Mouse (Mus musculus): ENCODE measurements around the gene Shld1.

Shld1 gene

DNA sequence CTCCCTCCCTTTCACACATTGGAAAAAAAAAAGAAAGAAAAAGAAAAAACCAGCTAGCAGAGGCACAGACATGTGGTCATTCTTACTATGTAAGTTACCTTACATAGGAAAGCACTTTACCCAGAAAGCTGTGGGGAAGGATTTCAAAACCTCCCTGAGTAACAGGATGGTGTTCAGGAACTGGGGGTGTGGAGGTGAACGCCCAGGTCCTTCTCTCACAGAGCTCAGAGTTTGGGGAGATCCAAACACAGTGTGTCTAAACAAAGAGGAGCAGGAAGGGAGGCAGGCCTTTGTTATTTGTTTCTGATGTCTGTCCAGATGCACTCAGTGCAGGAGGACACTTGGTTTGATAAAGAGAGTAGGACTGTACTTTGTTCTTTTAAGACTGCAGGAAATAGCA, 5.6 kb downstream of the Shld1 start:
- DNase-seq (ENCODE audit: low read depth) = no peak

DNA sequence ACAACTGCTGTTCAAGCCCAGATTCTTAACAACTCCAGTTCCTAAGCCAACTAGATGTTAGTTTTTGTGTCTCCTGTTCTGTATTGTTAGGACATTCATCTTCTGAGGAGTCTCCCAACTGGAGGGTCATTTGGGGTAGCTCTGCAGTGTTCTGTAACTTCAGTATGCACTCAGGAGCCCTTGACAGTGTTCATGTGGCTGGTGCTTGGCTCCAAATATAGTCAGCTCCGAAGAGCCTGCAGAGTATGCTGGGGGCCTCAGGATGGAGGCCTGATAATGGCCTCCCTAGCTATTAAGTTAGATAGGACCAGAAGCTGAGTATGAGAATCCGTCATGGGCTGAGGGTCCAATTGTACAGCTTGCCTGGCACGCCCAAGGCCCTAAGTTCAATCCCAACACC, 7.2 kb downstream of the Shld1 start:
- no peak for DNase-seq (ENCODE audit: low read depth)

DNA sequence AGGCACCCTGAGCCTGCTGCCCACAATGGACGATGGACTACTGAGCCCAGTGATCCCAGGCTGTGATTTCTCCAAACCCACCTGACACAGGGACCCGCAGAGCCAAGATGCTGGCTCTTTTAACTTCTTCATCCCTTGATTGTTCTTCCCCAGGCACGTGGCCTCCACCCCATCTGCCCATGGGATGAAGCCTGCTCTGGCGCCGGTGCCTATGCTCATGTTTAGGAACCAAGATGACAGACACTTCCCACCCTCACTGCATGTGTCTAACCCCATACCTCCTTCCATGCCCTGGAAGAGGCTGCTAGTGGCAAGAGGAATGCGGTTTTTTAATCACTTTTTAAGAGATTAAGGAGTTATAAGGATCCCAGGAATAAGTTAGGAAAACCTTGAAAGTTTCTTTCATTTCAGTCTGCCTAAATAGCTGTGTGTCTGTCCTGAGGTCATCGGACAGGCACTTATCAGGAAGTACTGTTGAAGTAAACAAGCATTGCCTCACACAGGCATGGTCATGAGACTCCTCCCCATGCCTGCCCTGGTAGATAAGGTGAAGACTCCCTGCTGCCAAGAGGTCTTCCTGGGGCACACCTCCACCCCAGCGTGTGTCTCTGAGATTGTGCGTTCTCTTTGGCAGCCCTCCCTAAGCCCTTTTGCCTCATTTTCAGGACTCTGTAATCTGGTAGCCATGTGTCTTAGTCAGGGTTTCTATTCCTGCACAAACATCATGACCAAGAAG, 8.8 kb downstream of the Shld1 start:
- DNase-seq (ENCODE audit: low read depth) = no peak

DNA sequence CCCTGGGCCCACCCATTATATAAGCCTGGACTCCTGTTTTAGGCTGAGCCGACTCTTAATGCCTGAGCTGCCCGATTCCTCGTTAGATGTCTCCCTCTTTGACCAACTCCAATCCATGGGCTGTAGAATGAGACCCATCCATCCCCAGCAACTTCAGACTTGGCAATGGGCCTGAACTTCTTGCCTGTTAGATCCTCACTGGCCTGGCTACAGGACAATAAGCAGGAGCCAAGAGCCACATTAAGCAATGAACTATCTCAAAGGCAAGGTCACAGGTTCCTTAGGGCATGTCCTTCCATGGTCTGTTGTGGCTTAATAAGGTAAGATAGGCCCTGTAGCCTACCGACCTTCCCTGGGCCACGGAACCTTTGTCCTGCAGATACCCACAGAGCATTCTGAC, 9.8 kb downstream of the Shld1 start:
- no peak for DNase-seq (ENCODE audit: low read depth)

DNA sequence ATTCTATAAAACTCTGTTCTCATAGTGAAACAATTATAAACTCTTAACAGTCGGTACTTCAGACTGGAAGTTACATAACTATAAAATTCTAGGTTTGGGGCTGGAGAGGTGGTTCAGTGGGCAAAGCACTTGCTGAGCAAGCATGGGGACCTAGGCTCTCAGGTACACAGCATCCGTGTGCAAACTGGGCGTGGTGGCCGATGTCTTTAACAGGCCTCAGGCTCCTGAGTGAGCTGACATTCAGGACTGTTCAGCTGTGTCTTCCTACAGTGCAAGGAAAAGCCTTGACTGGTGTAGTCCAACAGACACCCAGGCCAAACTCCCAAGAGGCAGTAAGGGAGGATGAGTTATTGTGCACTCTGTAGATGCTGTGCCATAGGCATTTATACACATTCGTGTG, 10.5 kb downstream of the Shld1 start:
- no peak for DNase-seq (ENCODE audit: low read depth)

DNA sequence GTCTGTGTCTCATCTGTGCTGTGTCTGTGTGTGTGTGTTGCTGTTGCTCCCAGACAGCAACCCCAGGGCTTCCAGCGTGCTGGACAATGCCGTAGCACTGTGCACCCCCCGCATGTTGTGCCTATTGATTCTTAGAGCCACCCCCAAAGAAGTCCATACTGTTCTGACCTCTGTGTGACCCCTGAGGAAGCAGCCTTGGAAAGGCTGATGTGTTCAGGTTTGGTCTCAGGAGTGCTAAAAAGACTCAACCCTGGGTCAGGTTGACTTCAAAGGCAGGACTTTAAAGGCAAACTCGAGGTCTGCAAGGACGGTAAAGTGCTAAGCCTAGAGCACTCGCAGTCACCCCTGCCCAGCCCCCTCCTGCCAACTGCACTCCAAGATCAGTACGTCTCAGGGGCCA, 11.0 kb downstream of the Shld1 start:
- DNase-seq (ENCODE audit: low read depth) = no peak

DNA sequence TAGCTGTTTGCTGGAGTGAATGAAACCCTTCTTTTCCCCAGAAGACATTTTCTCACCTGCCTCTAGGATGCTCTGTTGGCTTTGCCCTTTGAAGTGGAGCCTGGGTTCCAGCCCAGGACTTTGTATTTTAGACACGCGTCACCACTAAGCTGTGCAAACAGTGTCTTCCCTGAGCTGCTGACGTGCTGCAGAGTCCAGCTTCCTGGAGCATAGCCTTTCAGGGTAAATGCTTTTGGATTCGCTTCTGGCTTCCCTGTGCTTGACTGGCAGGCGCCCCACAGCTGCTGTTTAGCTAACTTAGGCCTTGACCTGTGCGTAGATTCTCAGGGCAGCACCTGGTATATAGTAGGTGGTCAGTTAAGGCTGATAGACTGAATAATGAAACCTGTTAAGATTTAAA, 11.7 kb downstream of the Shld1 start:
- DNase-seq (ENCODE audit: low read depth) = no peak

DNA sequence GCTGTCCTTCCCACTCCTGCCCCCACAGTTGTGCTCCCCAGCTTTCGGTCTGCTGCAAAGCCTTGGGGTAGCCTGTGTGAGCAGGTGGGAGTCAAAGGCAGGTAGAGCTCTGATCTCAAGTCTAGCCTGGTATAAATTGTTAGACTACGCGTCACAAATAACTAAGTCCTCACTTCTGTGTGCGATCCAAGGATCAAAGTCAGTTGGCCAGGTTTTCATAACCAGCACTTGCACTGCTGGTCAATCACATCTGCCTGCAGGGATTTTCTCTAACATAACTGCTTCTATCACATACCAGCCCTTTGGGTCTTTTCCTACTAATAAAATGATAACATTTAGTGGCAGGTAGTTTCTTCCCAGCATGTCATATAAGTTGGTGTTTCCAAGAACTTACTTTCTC, 14.2 kb downstream of the Shld1 start:
- no peak for DNase-seq (ENCODE audit: low read depth)

DNA sequence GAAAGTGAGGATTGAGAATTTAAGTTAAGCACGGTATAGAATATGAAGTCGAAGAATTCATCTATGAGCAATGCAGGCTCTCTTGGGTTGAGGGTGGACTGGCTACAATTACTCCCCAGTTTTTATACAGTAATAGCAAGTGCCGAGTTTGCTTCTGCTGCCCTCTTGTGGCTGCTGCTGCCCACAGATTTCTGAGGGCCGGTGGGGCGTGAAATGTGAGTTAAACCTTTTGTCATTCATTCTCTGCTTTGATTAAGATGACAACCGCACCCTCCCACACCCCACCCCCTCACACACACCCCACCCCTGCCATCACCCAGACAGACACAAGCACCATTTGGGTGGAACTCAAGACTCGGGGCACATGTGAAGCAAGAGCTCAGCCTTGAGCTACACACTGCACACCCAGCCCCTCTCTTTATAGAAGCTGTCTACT, 14.7 kb downstream of the Shld1 start:
- DNase-seq (ENCODE audit: low read depth) = no peak

DNA sequence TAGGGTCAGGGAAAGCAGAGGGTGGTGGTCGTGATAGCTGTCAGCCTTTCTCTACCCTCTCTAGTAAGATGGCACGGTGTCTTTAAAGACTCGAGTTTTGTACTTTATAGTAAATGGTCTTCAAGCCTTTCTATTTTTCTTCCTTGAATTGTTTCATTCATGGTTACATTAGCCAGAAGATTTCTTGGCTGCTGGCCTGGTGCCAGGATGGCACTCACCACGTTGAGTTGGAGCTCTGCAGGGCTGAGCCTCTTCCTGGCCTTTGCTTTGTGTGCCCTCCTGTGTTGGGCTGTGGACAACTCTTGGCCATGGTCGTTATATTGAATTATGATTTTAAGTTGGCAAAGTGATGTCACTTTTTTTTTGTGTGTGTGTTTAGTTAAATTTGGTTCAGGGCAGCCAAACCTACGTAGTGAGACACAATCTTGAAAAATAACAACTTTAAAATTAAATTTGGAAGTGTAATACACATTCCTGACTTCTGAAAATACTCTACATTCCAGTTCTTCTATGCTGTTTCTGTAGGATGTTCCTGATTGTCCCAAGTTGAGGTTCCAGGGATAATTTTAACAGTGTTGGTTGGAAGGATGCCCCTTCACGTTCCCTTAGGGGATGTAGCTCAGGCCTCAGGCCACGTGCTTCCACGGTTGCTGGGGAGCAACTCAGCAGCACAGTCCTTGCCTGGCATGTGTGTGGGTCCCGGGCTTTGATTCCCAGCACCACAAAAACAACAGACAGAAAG, 18.7 kb downstream of the Shld1 start:
- DNase-seq (ENCODE audit: low read depth) = no peak

DNA sequence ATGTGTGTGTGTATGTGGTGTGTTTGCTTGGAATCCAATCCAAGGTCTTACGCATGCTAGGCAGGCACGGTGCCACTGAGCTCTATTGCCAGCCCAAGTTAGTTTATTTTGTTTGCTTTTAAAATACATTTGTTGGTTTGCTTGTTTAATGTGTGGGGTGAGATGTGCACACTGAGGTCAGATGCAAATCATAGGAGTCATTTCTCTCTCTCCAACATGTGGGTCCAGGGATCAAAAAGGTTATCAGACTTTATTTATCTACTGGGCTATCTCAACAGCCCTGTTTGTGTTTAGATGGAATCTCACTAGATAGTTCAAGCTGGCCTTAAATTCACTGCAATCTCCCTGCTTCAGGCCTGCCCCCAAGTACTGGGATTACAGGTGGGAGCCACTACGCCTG, 19.6 kb downstream of the Shld1 start:
- DNase-seq (ENCODE audit: low read depth) = no peak

DNA sequence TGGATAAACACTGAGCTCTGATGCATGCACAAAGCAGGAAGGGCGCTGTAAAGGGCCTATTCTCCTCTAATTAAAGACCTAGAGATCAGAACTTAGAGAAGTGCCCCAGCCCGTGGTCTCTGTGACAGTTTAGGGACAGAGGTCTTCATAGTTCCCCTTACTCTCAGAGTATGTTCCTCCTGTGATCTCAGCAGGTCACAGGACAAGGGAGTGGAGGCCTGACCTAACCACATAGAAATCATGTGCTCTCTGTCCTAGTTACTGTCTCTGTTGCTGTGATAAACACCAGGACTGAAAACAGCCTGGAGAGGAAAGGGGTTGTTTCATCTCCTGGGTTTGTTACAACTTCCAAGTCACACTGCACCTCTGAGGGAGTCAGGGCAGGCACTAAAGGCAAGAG, 23.8 kb downstream of the Shld1 start:
- no peak for DNase-seq (ENCODE audit: low read depth)

DNA sequence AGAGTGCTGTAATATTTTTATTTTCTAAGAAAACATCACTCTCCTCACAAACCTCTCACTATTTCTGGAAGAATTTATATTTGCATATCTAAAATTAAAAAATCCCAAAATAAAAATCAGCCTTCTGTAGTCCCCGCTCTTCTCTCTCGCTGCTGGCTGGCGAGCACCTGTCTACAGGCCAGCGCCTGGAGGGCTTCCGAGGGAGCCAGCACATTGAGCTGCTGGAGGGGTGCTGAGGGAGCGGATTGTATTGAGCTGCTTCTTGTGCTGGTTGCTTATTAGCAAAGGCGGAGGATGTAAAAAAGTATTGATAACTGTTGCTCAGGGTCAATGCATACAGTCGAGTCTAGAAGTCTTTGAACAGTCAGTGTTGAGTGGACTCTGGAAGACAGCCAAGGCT, 25.3 kb downstream of the Shld1 start:
- DNase-seq (ENCODE audit: low read depth) = no peak

DNA sequence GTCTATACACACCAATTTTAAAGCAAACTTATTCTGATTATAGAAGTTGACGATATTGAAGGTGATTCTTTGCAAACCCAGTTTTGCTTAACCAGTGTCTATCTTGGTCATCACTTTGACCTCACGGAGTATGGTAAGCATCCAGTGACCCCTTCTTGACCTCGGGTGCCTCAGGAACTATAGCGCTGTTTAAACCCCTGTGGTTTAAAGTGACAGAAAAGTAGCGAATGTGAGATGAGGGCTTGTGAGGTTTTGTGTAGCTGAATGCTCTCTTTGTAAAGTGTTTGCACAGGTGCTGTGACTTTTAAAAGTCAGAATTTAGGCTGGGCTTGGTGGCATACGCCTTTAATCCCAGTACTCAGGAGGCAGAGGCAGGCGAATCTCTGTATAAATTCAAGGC, 27.8 kb downstream of the Shld1 start:
- DNase-seq (ENCODE audit: low read depth) = no peak

DNA sequence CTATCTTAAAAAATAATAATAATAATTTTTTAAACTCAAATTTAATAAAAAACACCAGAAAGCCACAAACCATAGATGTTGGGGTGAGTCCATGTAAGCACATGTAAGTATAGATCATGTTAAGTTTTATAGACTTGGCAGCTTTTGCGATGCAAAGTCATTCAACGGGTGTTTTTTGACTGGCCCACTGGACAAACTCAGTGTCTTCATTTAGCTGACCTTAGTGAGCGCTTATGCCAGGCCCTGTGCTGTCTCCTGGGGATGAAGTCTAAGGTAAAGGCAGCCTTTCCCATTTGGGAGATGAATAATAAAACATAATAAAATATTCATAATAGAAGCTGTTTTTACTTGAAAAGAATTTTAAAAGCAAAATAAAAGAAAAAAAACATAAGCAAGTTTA, 28.2 kb downstream of the Shld1 start:
- no peak for DNase-seq (ENCODE audit: low read depth)

DNA sequence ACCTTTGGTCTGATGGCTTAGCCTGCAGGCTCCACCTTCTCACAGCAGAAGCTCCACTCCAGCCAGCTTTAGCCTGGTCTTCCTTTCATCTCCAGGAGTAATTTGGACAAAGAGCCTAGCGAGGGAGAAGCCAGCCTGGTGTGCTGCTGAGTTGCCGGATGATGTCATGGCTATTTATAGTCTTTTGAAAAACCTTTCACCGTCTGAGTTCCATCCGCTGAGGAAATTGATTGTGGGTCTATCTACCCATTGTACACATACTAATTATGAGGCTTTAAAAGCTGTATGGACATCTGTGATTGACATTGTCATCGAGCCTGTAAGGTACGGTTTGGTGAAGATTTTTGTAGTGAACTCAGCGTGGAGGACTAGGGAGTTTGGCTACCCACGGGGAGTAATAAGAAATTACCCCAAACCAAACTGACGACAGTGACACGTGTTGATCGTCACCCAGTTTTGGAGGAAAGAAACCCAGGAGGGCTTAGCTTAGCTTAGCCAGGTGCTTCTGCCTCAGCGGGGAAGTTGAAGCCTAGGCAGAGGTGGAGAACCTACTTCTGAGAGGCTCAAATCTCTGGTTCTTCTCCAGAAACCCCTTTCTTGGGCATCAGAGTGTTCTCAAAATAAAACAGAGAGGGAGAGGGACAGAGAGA, 28.8 kb downstream of the Shld1 start:
- DNase-seq (ENCODE audit: low read depth) = no peak

DNA sequence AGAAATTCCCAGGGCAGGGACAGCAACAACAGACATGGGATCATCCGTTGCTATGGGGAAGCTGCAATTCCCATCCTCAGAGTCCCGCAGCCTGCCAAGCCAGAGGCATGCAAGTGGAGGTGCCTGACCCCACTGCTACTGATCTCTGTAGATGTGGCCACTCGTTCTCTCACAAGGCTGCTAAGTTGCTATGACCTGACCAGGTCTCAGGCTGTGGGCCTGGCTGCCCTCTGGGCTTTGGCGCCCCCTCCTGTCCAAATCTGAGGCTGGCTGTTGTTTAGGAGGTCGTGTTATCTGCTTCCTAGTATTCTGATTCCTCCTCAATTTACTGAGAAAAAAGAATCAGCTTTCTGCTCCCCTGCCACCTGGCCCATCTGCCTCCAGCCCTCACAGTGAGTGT, 29.4 kb downstream of the Shld1 start:
- no peak for DNase-seq (ENCODE audit: low read depth)

DNA sequence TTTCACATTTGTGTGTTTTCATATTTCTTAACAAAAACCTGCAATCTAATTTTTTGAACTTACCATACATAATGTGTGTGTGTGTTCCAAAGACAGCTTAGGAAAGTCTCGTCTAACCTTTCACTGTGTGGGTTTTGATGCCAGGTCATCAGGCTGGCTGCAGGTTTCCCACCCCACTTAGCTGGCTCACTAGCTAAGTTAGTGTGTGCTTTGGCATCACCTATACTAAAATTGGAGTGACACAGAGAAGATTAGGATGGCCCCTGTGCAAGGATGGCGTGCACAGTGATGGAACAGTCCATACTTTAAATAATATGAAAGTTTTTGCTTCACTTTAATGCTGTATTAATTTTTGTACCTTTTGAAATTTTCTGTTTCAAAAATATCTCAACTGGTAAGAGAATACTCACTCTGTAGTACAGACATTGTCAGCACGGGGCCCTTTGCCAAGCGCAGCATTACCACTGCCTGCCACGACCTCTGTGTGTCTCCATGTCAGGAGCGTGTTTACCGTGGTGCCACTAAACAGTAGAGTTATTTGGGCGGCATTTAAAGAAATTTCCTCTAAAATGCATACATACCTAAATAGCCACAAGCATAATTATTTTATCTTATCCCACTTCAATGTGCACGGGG, 30.3 kb downstream of the Shld1 start:
- no peak for DNase-seq (ENCODE audit: low read depth)

DNA sequence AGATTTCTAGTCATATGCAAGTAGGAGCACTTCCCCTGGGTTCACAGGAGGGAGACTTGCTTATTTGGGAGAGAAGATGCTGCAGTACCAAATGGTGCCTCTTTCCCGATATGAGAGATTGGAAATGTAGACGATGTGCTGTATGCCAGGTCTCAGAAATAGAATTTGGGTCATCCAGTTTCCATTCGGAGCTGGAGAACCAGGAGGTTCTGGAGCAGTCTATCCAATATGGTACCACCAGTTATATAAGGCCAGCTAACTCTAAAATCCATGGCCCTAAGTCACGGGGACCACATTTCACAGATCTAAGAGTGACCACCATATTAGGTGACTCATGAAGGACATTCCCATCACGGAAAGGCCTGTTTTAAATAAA, 30.8 kb downstream of the Shld1 start:
- no peak for DNase-seq (ENCODE audit: low read depth)

DNA sequence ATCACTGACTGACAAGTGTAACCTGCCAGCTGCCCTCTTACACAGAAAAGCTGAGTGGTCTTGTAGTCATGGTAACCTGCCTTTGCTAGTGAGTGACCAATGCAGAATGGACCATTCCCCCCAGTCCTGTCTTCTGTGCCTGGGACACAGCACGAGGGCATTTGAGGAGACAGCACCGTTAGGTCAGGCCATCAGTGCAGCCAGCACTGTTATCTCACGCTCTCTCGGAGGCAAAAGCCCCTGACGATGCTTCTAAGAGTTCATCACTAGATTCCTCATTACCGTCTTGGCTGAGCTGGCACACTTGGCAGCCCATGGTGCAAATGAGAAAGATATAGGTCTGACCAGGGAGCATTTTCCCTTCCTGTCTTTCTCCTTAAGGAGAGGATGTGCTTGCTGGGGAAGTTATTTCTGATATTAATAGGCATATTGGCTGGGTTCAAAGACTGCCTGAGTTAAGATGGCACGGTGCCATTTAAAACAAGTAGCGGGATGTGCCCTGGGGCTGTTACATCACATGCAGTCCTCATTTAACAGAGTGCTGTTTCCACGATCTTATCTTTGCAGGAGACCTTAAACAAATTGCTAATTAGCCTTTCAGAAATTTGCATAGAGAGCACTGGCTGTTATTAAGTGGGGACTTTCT, 34.3 kb downstream of the Shld1 start:
- no peak for DNase-seq (ENCODE audit: low read depth)

DNA sequence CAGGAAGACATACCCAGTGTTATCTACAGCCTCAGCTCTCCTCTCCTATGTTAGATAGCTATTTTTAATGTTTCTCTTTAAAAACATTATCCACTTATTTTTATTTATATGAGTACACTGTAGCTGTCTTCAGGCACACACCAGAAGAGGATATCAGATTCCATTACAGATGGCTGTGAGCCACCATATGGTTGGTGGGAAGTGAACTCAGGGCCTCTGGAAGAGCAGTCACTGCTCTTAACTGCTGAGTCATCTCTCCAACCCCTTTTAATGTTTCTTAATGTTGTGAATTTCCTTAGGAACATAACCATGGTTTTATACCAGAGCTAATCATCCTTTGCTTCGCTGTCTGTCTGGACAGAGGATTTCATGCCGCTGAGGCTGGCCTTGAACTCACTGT, 35.1 kb downstream of the Shld1 start:
- no peak for DNase-seq (ENCODE audit: low read depth)

DNA sequence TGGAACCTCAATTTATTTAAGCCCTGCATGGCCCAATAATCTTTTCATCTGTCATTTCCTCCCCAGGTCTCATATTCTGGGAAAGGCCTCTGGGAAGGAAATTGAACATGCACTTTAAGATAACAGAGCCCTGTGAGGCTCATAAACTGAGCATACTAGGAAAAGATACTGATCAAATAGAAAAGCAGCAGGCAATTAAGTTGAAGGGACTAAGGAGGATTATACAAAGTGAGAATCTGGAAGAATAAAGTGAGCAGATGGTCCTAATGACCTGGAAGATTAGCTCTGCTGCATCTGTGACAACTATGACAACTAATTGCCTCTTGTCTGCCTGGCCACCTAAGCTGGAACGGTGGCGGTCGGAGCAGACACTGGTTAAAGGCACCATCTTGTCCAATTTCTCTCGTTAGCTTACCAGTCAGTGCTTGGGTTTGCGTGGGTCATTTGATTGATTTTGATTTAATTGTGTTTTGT, 37.3 kb downstream of the Shld1 start:
- DNase-seq (ENCODE audit: low read depth) = no peak

Data from fibroblast of lung, adult 2 months (primary cell).